Mouse (Mus musculus): ENCODE results near the gene Mgarp.
"Not testable (repeated sequence)": the region's sequence is repeated elsewhere in the genome, so short reads cannot be mapped to it uniquely, and the experiment has no call there.

The Mgarp gene

GRCm38 (mm10) chr3:51366926-51367325 lies 29.6 kb downstream of the Mgarp start:
- no peak for DNase-seq (ENCODE audit: low spot score)

- no peak for DNase-seq (ENCODE audit: low spot score)
Observed at GRCm38 (mm10) chr3:51365517-51365882, 31.0 kb downstream of the Mgarp start.

GRCm38 (mm10) chr3:51364703-51365516 lies 31.6 kb downstream of the Mgarp start:
- peak; percentile 83 for DNase-seq (ENCODE audit: low spot score)

- no peak for DNase-seq (ENCODE audit: low spot score)
Observed at GRCm38 (mm10) chr3:51361066-51361465, 35.5 kb downstream of the Mgarp start.

GRCm38 (mm10) chr3:51359558-51360307 lies 36.8 kb downstream of the Mgarp start:
- DNase-seq (ENCODE audit: low spot score): no peak

- DNase-seq (ENCODE audit: low spot score): peak; percentile 67
Observed at GRCm38 (mm10) chr3:51358660-51359557, 37.6 kb downstream of the Mgarp start.

GRCm38 (mm10) chr3:51358181-51358580 lies 38.4 kb downstream of the Mgarp start:
- DNase-seq (ENCODE audit: low spot score): peak; percentile 71

- no peak for DNase-seq (ENCODE audit: low spot score)
Observed at GRCm38 (mm10) chr3:51357624-51358023, 38.9 kb downstream of the Mgarp start.

GRCm38 (mm10) chr3:51357078-51357477 lies 39.5 kb downstream of the Mgarp start:
- DNase-seq (ENCODE audit: low spot score): no peak

GRCm38 (mm10) chr3:51354956-51355355 lies 41.6 kb downstream of the Mgarp start:
- not testable (repeated sequence) for DNase-seq (ENCODE audit: low spot score)

GRCm38 (mm10) chr3:51354034-51354427 lies 42.5 kb downstream of the Mgarp start:
- DNase-seq (ENCODE audit: low spot score): no peak

GRCm38 (mm10) chr3:51353325-51354033 lies 43.1 kb downstream of the Mgarp start:
- peak; percentile 45 for DNase-seq (ENCODE audit: low spot score)

- DNase-seq (ENCODE audit: low spot score): no peak
Observed at GRCm38 (mm10) chr3:51350806-51351205, 45.7 kb downstream of the Mgarp start.

- DNase-seq (ENCODE audit: low spot score): no peak
Observed at GRCm38 (mm10) chr3:51348646-51349238, 47.8 kb downstream of the Mgarp start.

- DNase-seq (ENCODE audit: low spot score): not testable (repeated sequence)
Observed at GRCm38 (mm10) chr3:51345017-51345416, 51.5 kb downstream of the Mgarp start.

- DNase-seq (ENCODE audit: low spot score): not testable (repeated sequence)
Observed at GRCm38 (mm10) chr3:51344182-51344581, 52.4 kb downstream of the Mgarp start.

- DNase-seq (ENCODE audit: low spot score): no peak
Observed at GRCm38 (mm10) chr3:51343260-51343659, 53.3 kb downstream of the Mgarp start.

GRCm38 (mm10) chr3:51342152-51342551 lies 54.4 kb downstream of the Mgarp start:
- no peak for DNase-seq (ENCODE audit: low spot score)

- DNase-seq (ENCODE audit: low spot score): peak; percentile 81
Observed at GRCm38 (mm10) chr3:51341268-51342081, 55.1 kb downstream of the Mgarp start.

- peak; percentile 85 for DNase-seq (ENCODE audit: low spot score)
Observed at GRCm38 (mm10) chr3:51340552-51341267, 55.8 kb downstream of the Mgarp start, which contains the start of gene Elf2. TSS of gene Elf2 (minus strand) at chr3:51340663.

Measured in layer of hippocampus, adult 11-12 months (tissue).